Mouse (Mus musculus): ENCODE measurements around the gene Fbxw8.

DNA sequence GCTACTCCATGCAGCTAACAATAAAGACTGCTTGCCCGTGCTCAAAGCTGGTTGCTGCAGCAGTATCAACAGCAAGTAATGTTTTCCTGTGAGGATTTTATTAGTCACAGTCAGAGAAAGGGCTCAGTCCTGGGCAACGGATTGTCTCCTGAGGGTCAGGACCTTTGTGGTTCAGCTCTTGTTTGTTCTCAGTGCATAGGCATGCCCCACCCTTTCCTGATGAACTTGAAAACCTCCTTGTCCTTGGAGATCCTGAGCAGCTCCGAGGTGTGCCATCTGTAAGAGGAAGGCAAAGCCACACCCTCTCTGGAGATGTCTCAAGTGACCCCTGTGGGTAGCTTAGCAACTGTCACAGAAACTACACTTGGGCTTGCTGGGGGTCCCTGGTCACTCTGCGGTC, 5.4 kb upstream of the Fbxw8 start:
- TF ChIP-seq POLR2A (IDR thresholded peaks at IDR 0.05; ENCODE audit: extremely low read depth, insufficient read depth, low read length) (no peak), CTCF (IDR thresholded peaks at IDR 0.05; ENCODE audit: low read depth, low read length) (no peak)
